Mouse (Mus musculus) stomach, postnatal 0 days (tissue): Measurements from ENCODE around the gene Zdhhc9.

Experiments
- CTCF ChIP-seq: IDR thresholded peaks from 2 replicates; pipeline ENCODE4 v1.5.1; 2016; ENCODE audit warnings: antibody characterized with exemption, low read depth, mild to moderate bottlenecking, moderate library complexity
- EP300 ChIP-seq: optimal IDR thresholded peaks from 2 replicates; pipeline ENCODE3; 2016; ENCODE audit warnings: antibody characterized with exemption

DNA sequence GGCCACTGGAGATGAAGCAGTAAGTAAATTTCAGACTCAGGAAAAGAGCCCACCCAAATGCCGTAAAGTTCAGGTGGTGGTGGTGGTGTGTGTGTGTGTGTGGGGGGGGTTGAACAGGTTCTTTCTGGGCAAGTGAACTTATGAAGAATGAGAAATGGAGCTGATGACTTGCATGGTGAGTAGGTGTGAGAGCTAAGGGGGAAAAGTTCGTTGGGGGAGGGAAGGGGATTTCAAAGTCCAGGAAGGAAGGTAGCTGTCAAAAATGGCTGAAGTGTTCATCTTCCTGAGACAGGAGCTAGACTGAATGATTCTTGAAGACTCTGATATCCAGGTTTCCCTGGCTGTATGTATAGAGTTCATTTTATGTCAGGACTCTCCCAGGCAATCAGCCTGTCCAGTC lies 61.5 kb downstream of the Zdhhc9 start:
- TF ChIP-seq CTCF (no peak), EP300 (no peak)
